Mouse (Mus musculus): Measurements from ENCODE around the gene Msh3. TPM values are rescaled to one million over a fixed set of nuclear protein-coding genes. Genes with fewer than 3 reads are reported as not detected.

Gene Msh3
- polyA plus RNA-seq, 1 experiment from 2014 or later = 36.1 TPM

DNA sequence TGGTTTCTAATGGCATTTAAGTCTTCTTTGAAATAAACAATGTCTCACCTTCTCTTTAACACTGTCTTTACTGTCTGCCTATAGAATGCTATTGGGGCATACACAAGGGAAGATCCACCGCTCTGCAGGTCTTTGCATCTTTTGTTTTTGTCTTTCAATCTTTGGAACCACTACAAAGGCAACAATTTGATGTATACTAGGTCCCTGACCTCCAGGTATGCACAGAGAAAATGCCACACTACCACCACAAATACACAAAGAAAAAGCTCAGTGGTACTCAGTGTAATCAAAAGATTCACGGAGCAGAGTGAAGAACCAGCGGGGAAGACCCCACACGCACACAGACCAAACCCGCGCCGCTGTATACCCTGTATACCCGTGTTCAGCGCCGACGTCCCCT, 49.1 kb downstream of the Msh3 start, which contains the start of gene Gm20379:
TSS of gene Gm20379 (plus strand) at position 301 of the 400 bp plus-strand sequence.
- Histone ChIP-seq H3K27ac (ENCODE audit: low read depth, low read length) (no peak within 1 kb of the TSS), H3K36me3 (ENCODE audit: control insufficient read depth, insufficient read depth, low read length) (0 out of 2 replicates have a peak, but pooled peaks cover 2% of the 10 kb centered on the region), H3K27me3 (ENCODE audit: control insufficient read depth, insufficient read depth, low read length) (no peaks in the 10 kb centered on the region), H3K4me1 (replicated peaks; ENCODE audit: control insufficient read depth, insufficient read depth, low read length) (no peaks in the 10 kb centered on the region), H3K9me3 (ENCODE audit: control insufficient read depth, low read length) (no peaks in the 10 kb centered on the region), H3K4me3 (ENCODE audit: low read depth, low read length) (no peak within 1 kb of the TSS), H3K4me2 (replicated peaks; ENCODE audit: low read depth, low read length) (no peak within 1 kb of the TSS), H3K9ac (ENCODE audit: low read depth, low read length) (no peak within 1 kb of the TSS)
- over 99% methylated on average over 11 of the region's 11 CpGs for WGBS
- no peak for DNase-seq (ENCODE audit: low spot score)
- ATAC-seq (ENCODE audit: low FRiP score) = no peak

DNA sequence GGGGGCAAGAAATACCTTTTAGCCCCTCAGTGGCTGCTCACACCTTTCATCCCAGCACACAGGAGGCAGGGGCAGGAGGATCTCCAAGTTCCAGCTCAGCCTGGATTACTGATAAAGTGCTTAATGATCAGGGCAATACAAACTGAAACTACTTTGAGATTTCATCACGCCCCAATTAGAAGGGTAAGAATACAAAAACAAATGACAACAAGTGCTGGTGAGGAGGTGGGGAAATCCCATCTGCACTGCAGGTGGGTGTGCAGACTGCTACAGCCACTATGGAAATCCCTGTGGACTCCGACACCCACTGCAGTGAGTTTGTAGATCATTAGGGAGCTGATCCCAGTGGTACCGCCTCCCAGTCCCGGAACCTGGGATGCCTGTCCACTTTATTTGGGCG, 50.5 kb downstream of the Msh3 start:
- WGBS = 97% methylated on average over 5 of the region's 5 CpGs
- Histone ChIP-seq H3K4me3 (ENCODE audit: low read depth, low read length) (no peak overlapping the region), H3K4me2 (replicated peaks; ENCODE audit: low read depth, low read length) (no peak overlapping the region), H3K27me3 (ENCODE audit: control insufficient read depth, insufficient read depth, low read length) (no peaks in the 10 kb centered on the region), H3K4me1 (replicated peaks; ENCODE audit: control insufficient read depth, insufficient read depth, low read length) (no peaks in the 10 kb centered on the region), H3K36me3 (ENCODE audit: control insufficient read depth, insufficient read depth, low read length) (0 out of 2 replicates have a peak, but pooled peaks cover 2% of the 10 kb centered on the region), H3K27ac (ENCODE audit: low read depth, low read length) (no peak overlapping the region), H3K9me3 (ENCODE audit: control insufficient read depth, low read length) (no peaks in the 10 kb centered on the region), H3K9ac (ENCODE audit: low read depth, low read length) (no peak overlapping the region)
- DNase-seq (ENCODE audit: low spot score) (no peak), ATAC-seq (ENCODE audit: low FRiP score) (no peak)

- no peak overlapping the region for H3K4me3 ChIP-seq (ENCODE audit: low read depth, low read length)
- no peak overlapping the region for H3K9ac ChIP-seq (ENCODE audit: low read depth, low read length)
- no peaks in the 10 kb centered on the region for H3K4me1 ChIP-seq (replicated peaks; ENCODE audit: control insufficient read depth, insufficient read depth, low read length)
- WGBS = 88% methylated on average over 8 of the region's 8 CpGs
- no peak for DNase-seq (ENCODE audit: low spot score)
- H3K27ac ChIP-seq (ENCODE audit: low read depth, low read length) = no peak overlapping the region
- no peak for ATAC-seq (ENCODE audit: low FRiP score)
- no peak overlapping the region for H3K4me2 ChIP-seq (replicated peaks; ENCODE audit: low read depth, low read length)
- no peaks in the 10 kb centered on the region for H3K27me3 ChIP-seq (ENCODE audit: control insufficient read depth, insufficient read depth, low read length)
- no peaks in the 10 kb centered on the region for H3K9me3 ChIP-seq (ENCODE audit: control insufficient read depth, low read length)
- no peaks in the 10 kb centered on the region for H3K36me3 ChIP-seq (ENCODE audit: control insufficient read depth, insufficient read depth, low read length)
Measured at GRCm38 (mm10) chr13:92303062-92303948, 51.5 kb downstream of the Msh3 start.

DNA sequence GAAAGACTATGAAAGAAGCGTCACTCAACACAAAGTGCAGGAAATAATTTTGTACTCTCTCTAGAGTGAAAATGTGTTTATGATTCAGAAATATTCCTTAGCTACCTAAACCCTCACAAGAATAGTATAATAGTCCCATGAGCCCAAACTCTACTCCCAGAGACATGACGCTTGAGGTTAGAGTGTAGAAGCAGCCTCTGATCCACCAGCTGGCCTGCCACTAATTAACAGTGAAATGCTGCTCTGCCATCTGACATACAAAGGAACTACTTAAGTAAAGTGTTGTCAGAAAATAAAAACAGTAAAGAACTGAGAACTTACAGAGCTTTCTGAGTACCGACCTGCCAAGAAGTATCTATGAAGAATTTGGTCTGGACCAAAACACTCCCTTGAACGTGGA, 52.3 kb downstream of the Msh3 start:
- Histone ChIP-seq H3K27ac (ENCODE audit: low read depth, low read length) (no peak overlapping the region), H3K27me3 (ENCODE audit: control insufficient read depth, insufficient read depth, low read length) (no peaks in the 10 kb centered on the region), H3K4me1 (replicated peaks; ENCODE audit: control insufficient read depth, insufficient read depth, low read length) (no peaks in the 10 kb centered on the region), H3K36me3 (ENCODE audit: control insufficient read depth, insufficient read depth, low read length) (no peaks in the 10 kb centered on the region), H3K9me3 (ENCODE audit: control insufficient read depth, low read length) (no peaks in the 10 kb centered on the region), H3K4me3 (ENCODE audit: low read depth, low read length) (no peak overlapping the region), H3K9ac (ENCODE audit: low read depth, low read length) (no peak overlapping the region), H3K4me2 (replicated peaks; ENCODE audit: low read depth, low read length) (no peak overlapping the region)
- WGBS = 88% methylated on average over 4 of the region's 4 CpGs
- ATAC-seq (ENCODE audit: low FRiP score) (no peak), DNase-seq (ENCODE audit: low spot score) (no peak)

DNA sequence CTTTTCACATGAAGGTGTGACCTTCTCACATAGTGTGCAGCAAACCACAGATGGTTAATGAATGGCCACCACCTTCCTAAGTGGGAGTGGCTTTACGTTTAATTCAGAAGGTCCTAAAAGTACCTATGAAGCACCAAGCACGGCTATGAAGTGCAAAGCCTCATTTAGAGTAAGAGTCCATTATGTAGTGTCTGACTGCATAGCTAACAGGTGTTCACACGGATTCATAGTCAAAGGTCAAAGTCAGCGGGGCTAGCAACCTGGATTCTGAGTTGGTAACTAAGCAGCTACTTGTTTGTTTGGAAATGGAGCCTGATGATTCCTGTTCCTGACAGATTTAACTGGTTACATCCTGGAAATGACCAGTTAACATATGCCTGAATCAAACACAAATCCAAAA, 53.0 kb downstream of the Msh3 start:
- Histone ChIP-seq H3K9me3 (ENCODE audit: control insufficient read depth, low read length) (no peaks in the 10 kb centered on the region), H3K4me2 (replicated peaks; ENCODE audit: low read depth, low read length) (no peak overlapping the region), H3K9ac (ENCODE audit: low read depth, low read length) (no peak overlapping the region), H3K4me3 (ENCODE audit: low read depth, low read length) (no peak overlapping the region), H3K27ac (ENCODE audit: low read depth, low read length) (no peak overlapping the region), H3K4me1 (replicated peaks; ENCODE audit: control insufficient read depth, insufficient read depth, low read length) (no peaks in the 10 kb centered on the region), H3K27me3 (ENCODE audit: control insufficient read depth, insufficient read depth, low read length) (no peaks in the 10 kb centered on the region), H3K36me3 (ENCODE audit: control insufficient read depth, insufficient read depth, low read length) (no peaks in the 10 kb centered on the region)
- no peak for ATAC-seq (ENCODE audit: low FRiP score)
- 82% methylated on average over 4 of the region's 4 CpGs for WGBS
- no peak for DNase-seq (ENCODE audit: low spot score)

GRCm38 (mm10) chr13:92299522-92299921, 55.3 kb downstream of the Msh3 start:
- 76% methylated on average over 1 of the region's 1 CpGs for WGBS
- no peak overlapping the region for H3K4me2 ChIP-seq (replicated peaks; ENCODE audit: low read depth, low read length)
- H3K4me1 ChIP-seq (replicated peaks; ENCODE audit: control insufficient read depth, insufficient read depth, low read length) = no peaks in the 10 kb centered on the region
- no peak overlapping the region for H3K27ac ChIP-seq (ENCODE audit: low read depth, low read length)
- H3K4me3 ChIP-seq (ENCODE audit: low read depth, low read length) = no peak overlapping the region
- no peak for ATAC-seq (ENCODE audit: low FRiP score)
- H3K9ac ChIP-seq (ENCODE audit: low read depth, low read length) = no peak overlapping the region
- H3K36me3 ChIP-seq (ENCODE audit: control insufficient read depth, insufficient read depth, low read length) = no peaks in the 10 kb centered on the region
- DNase-seq (ENCODE audit: low spot score) = no peak
- no peaks in the 10 kb centered on the region for H3K27me3 ChIP-seq (ENCODE audit: control insufficient read depth, insufficient read depth, low read length)
- H3K9me3 ChIP-seq (ENCODE audit: control insufficient read depth, low read length) = no peaks in the 10 kb centered on the region

DNA sequence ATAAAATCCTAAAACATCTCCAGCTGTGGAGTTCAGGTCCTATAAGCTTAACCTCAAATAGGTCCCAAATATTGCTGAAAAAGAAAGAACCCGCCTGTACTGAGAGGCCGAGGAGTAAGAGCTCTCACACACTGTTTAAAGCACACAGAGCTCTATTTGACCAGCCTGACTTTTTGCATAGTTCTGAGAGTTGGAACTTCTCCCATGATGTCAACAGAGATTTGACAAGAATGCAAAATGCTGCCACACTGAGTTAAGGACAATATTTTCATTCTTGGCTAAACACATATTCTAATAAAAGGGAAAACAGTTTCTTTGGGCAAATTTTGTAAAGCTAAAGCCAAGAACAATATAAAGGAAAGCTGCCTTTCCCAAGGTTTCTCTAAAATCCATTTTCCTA, 57.8 kb downstream of the Msh3 start:
- WGBS = 88% methylated on average over 2 of the region's 2 CpGs
- no peaks in the 10 kb centered on the region for H3K27me3 ChIP-seq (ENCODE audit: control insufficient read depth, insufficient read depth, low read length)
- no peaks in the 10 kb centered on the region for H3K9me3 ChIP-seq (ENCODE audit: control insufficient read depth, low read length)
- H3K9ac ChIP-seq (ENCODE audit: low read depth, low read length) = no peak overlapping the region
- no peak overlapping the region for H3K4me2 ChIP-seq (replicated peaks; ENCODE audit: low read depth, low read length)
- H3K27ac ChIP-seq (ENCODE audit: low read depth, low read length) = no peak overlapping the region
- no peak for ATAC-seq (ENCODE audit: low FRiP score)
- no peak overlapping the region for H3K4me3 ChIP-seq (ENCODE audit: low read depth, low read length)
- no peaks in the 10 kb centered on the region for H3K4me1 ChIP-seq (replicated peaks; ENCODE audit: control insufficient read depth, insufficient read depth, low read length)
- DNase-seq (ENCODE audit: low spot score) = no peak
- no peaks in the 10 kb centered on the region for H3K36me3 ChIP-seq (ENCODE audit: control insufficient read depth, insufficient read depth, low read length)

DNA sequence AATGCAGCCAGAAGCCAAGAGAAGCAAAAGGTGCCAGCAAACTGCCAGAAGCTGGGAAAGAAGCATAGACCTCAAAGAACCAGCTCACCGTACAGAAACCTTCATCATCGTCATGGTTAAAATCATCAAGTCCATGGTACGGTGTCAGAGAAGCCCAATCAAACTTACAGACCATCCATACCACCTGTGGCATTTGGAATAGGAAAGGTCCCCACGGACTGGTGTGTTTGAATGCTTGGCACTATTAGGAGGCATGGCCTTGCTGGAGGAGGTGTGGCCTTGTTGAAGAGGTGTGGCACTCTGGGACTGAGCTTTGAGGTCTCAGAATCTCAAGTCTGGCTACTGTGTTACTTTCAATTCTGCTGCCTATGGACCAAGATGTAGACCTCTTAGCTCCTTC, 58.3 kb downstream of the Msh3 start:
- Histone ChIP-seq H3K9me3 (ENCODE audit: control insufficient read depth, low read length) (no peaks in the 10 kb centered on the region), H3K4me3 (ENCODE audit: low read depth, low read length) (no peak overlapping the region), H3K36me3 (ENCODE audit: control insufficient read depth, insufficient read depth, low read length) (no peaks in the 10 kb centered on the region), H3K27ac (ENCODE audit: low read depth, low read length) (no peak overlapping the region), H3K4me1 (replicated peaks; ENCODE audit: control insufficient read depth, insufficient read depth, low read length) (no peaks in the 10 kb centered on the region), H3K9ac (ENCODE audit: low read depth, low read length) (no peak overlapping the region), H3K4me2 (replicated peaks; ENCODE audit: low read depth, low read length) (no peak overlapping the region), H3K27me3 (ENCODE audit: control insufficient read depth, insufficient read depth, low read length) (no peaks in the 10 kb centered on the region)
- ATAC-seq (ENCODE audit: low FRiP score) (no peak), DNase-seq (ENCODE audit: low spot score) (no peak)
- 97% methylated on average over 4 of the region's 4 CpGs for WGBS

- no peak overlapping the region for H3K4me2 ChIP-seq (replicated peaks; ENCODE audit: low read depth, low read length)
- no peaks in the 10 kb centered on the region for H3K9me3 ChIP-seq (ENCODE audit: control insufficient read depth, low read length)
- ATAC-seq (ENCODE audit: low FRiP score) (no peak), DNase-seq (ENCODE audit: low spot score) (no peak)
- no peak overlapping the region for H3K9ac ChIP-seq (ENCODE audit: low read depth, low read length)
- no peaks in the 10 kb centered on the region for H3K36me3 ChIP-seq (ENCODE audit: control insufficient read depth, insufficient read depth, low read length)
- H3K27ac ChIP-seq (ENCODE audit: low read depth, low read length) = no peak overlapping the region
- H3K27me3 ChIP-seq (ENCODE audit: control insufficient read depth, insufficient read depth, low read length) = no peaks in the 10 kb centered on the region
- no peak overlapping the region for H3K4me3 ChIP-seq (ENCODE audit: low read depth, low read length)
- H3K4me1 ChIP-seq (replicated peaks; ENCODE audit: control insufficient read depth, insufficient read depth, low read length) = no peaks in the 10 kb centered on the region
- WGBS = 93% methylated on average over 5 of the region's 5 CpGs
Measured at GRCm38 (mm10) chr13:92293883-92294282, 60.9 kb downstream of the Msh3 start.

Measured in hindbrain, embryonic 11.5 days (tissue).